9 mouse cellular contexts compared by ENCODE assay signal in the genomic region with DNA sequence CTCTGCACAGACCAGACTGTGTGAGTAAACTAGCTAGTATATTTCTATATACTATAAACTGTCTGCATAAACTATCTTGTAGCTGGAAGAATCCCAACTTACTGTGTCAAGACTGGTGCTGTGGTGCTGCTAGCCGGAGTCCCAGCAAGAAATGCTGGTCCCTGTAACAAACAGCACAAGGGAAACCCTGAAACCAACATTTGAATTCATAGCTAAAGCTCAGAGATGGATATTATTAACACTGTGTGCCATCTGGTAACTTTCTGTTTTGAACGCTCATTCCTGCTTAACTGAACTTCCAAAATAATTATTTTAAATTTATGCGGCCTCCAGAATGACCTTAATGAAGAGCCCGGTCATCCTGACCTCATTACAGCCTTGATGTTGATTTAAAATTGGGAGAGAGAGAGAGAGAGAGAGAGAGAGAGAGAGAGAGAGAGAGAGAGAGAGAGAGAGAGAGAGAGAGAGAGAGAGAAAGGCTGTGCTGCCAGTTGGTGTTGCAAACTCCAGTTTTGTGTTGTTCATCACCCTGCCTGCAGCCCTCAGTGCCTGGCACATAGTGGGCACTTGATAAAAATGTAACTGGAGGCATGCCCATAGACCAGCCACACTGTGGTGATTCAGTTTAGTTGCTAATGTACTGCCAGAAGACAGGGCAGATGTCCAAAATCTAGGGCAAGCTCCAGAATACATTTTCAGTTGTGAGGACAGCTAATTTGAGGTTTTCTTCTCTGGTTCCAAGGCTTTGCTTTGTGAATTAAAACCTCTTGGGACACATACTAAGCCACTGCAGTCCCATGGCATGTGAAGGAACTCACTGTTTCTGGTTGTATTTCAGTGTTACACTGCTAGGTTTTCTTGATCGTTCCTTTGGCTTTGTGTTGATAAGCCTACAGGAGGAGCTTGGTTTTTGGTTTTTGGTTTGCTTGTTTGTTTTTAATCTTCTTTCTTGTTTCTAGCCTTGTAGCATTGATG. TPM values are rescaled to one million over a fixed set of nuclear protein-coding genes. Genes with fewer than 3 reads are reported as not detected.
DNase-seq lines count a peak whose midpoint lies in the region; ATAC-seq and TF ChIP-seq lines count a peak whose summit lies in the region.
"Had no signal": no experiment of that assay in that cellular context is flagged by ENCODE, and none has a peak within 500 bp of the region (broad histone marks: within the 10 kb centered on the region; RNA-seq: fewer than 3 reads in every experiment).

No protein-coding gene starts in this region.

- no peak overlapping the region for H3K4me3 ChIP-seq in forebrain, embryonic 13.5 days
- H3K4me3 ChIP-seq in forebrain, embryonic 12.5 days (replicated peaks), result no peak overlapping the region
- no peak overlapping the region for H3K4me3 ChIP-seq in hindbrain, embryonic 16.5 days (ENCODE audit: low read length)
- H3K4me3 ChIP-seq in myocyte, result no peak overlapping the region

- ATAC-seq in forebrain, embryonic 13.5 days, result peak; percentile 87; the same call in 1 of the 2 replicates
- ATAC-seq in forebrain, embryonic 12.5 days (ENCODE audit: low FRiP score), result no peak
- peak; percentile 94 for ATAC-seq in hindbrain, embryonic 16.5 days
- ATAC-seq in inflammation-experienced regulatory T-cells, adult 6 months, result no peak

- no peak overlapping the region for H3ac ChIP-seq in myocyte (ENCODE audit: control insufficient read depth, insufficient read length)

- WGBS in forebrain, embryonic 13.5 days, result 74% methylated on average over 5 of the region's 5 CpGs
- 83% methylated on average over 5 of the region's 5 CpGs for WGBS in forebrain, embryonic 12.5 days
- WGBS in hindbrain, embryonic 16.5 days, result 65% methylated on average over 5 of the region's 5 CpGs

- H3K4me2 ChIP-seq in forebrain, embryonic 13.5 days, result no peak overlapping the region
- H3K4me2 ChIP-seq in forebrain, embryonic 12.5 days, result no peak overlapping the region
- H3K4me2 ChIP-seq in hindbrain, embryonic 16.5 days (ENCODE audit: low read length), result no peak overlapping the region
- peak overlapping the region; percentile 49 for H3K4me2 ChIP-seq in myocyte (ENCODE audit: low read depth)

- H3K27ac ChIP-seq in forebrain, embryonic 13.5 days, result peak overlapping the region; percentile 44
- H3K27ac ChIP-seq in forebrain, embryonic 12.5 days, result no peak overlapping the region
- peak overlapping the region; percentile 59 for H3K27ac ChIP-seq in hindbrain, embryonic 16.5 days (ENCODE audit: low read depth, low read length)

- H3K36me3 ChIP-seq in forebrain, embryonic 13.5 days (ENCODE audit: poor library complexity, severe bottlenecking), result peaks cover 19% of the 10 kb centered on the region; the same call in 1 of the 2 replicates
- peaks cover 6% of the 10 kb centered on the region; the same call in 1 of the 2 replicates for H3K36me3 ChIP-seq in forebrain, embryonic 12.5 days (replicated peaks)
- no peaks in the 10 kb centered on the region for H3K36me3 ChIP-seq in hindbrain, embryonic 16.5 days (ENCODE audit: control insufficient read depth, insufficient read depth, low read length)
- peaks cover 3% of the 10 kb centered on the region for H3K36me3 ChIP-seq in myocyte (ENCODE audit: control insufficient read depth, insufficient read depth)

- peaks cover 3% of the 10 kb centered on the region; the same call in 1 of the 2 replicates for H3K4me1 ChIP-seq in forebrain, embryonic 13.5 days
- no peaks in the 10 kb centered on the region for H3K4me1 ChIP-seq in forebrain, embryonic 12.5 days
- H3K4me1 ChIP-seq in hindbrain, embryonic 16.5 days (ENCODE audit: control insufficient read depth, insufficient read depth, low read depth, low read length), result peaks cover 6% of the 10 kb centered on the region

- H3K9ac ChIP-seq in forebrain, embryonic 13.5 days, result no peak overlapping the region
- no peak overlapping the region for H3K9ac ChIP-seq in forebrain, embryonic 12.5 days
- H3K9ac ChIP-seq in hindbrain, embryonic 16.5 days (ENCODE audit: low read depth, low read length), result no peak overlapping the region

- H3K79me2 ChIP-seq in myocyte (ENCODE audit: control insufficient read depth, insufficient read depth), result no peaks in the 10 kb centered on the region

- no peak for TF ChIP-seq POLR2A in myocyte (IDR thresholded peaks at IDR 0.05; ENCODE audit: insufficient read length, low read depth)

- no peaks in the 10 kb centered on the region for H3K27me3 ChIP-seq in forebrain, embryonic 13.5 days
- no peaks in the 10 kb centered on the region for H3K27me3 ChIP-seq in forebrain, embryonic 12.5 days
- no peaks in the 10 kb centered on the region for H3K27me3 ChIP-seq in hindbrain, embryonic 16.5 days (replicated peaks; ENCODE audit: control insufficient read depth, insufficient read depth, low read length)
- H3K27me3 ChIP-seq in myocyte (ENCODE audit: control insufficient read depth, insufficient read depth, insufficient read length), result no peaks in the 10 kb centered on the region

- H3K9me3 ChIP-seq in forebrain, embryonic 13.5 days (replicated peaks), result no peaks in the 10 kb centered on the region
- no peaks in the 10 kb centered on the region for H3K9me3 ChIP-seq in forebrain, embryonic 12.5 days
- no peaks in the 10 kb centered on the region for H3K9me3 ChIP-seq in hindbrain, embryonic 16.5 days (ENCODE audit: control insufficient read depth, low read length)

- DNase-seq in 3134 (ENCODE audit: extremely low read depth, insufficient read length, low spot score), result peak; percentile 76
- DNase-seq in cerebellum, postnatal 10 days, result peak; percentile 88 to 89
- no peak for DNase-seq in urinary bladder, postnatal 14 days (ENCODE audit: low spot score)

TF ChIP-seq in myocyte, 11 proteins besides CTCF, POLR2A, EP300 and RAD21:
- TF ChIP-seq POLR2AphosphoS2 (IDR thresholded peaks at IDR 0.05; ENCODE audit: insufficient read length, low read depth), result peak; percentile 16
- TF ChIP-seq MYOG (IDR thresholded peaks at IDR 0.05; ENCODE audit: control insufficient read depth in 1 of 3, insufficient read depth in 1 of 3, insufficient read length in 2 of 3, low read depth in 2 of 3), result no peak

RNA-seq across cellular contexts. Expression of a gene that starts 24.2 kb away (rescaled TPM):
- polyA plus RNA-seq in forebrain, embryonic 13.5 days (2015; fragmentation: Nextera tagmentation; extraction: Ambion mirVana), result not detected in 2 replicates
- not detected in 2 replicates for polyA plus RNA-seq in forebrain, embryonic 12.5 days (2016; fragmentation: Nextera tagmentation; extraction: Ambion mirVana)
- polyA plus RNA-seq in hindbrain, embryonic 16.5 days (2015; fragmentation: Nextera tagmentation; extraction: Ambion mirVana), result not detected in 2 replicates
- not detected for polyA plus RNA-seq in myocyte (2012; fragmentation: generic; extraction: Trizol)
- not detected for polyA plus RNA-seq in inflammation-experienced regulatory T-cells, adult 6 months (2017; shearing (Covaris generic))
- polyA plus RNA-seq: C2C12 had no signal

Comparison
In these comparisons a context has a peak if more than half of its experiments do, and no peak if none do; other contexts are left out.
1. ATAC-seq: peak in forebrain, embryonic 13.5 days (single experiment) and hindbrain, embryonic 16.5 days (single experiment); none in forebrain, embryonic 12.5 days (single experiment) and inflammation-experienced regulatory T-cells, adult 6 months (single experiment).